Mouse (Mus musculus): ENCODE data around the gene Gigyf2.
"Not testable (repeated sequence)": the region's sequence is repeated elsewhere in the genome, so short reads cannot be mapped to it uniquely, and the experiment has no call there.

Gigyf2 gene

GRCm38 (mm10) chr1:87447183-87448104, 120.6 kb downstream of the Gigyf2 start:
- peak; percentile 55 for DNase-seq (ENCODE audit: extremely low spot score, low spot score)

GRCm38 (mm10) chr1:87449432-87449831, 122.6 kb downstream of the Gigyf2 start:
- no peak for DNase-seq (ENCODE audit: extremely low spot score, low spot score)

DNA sequence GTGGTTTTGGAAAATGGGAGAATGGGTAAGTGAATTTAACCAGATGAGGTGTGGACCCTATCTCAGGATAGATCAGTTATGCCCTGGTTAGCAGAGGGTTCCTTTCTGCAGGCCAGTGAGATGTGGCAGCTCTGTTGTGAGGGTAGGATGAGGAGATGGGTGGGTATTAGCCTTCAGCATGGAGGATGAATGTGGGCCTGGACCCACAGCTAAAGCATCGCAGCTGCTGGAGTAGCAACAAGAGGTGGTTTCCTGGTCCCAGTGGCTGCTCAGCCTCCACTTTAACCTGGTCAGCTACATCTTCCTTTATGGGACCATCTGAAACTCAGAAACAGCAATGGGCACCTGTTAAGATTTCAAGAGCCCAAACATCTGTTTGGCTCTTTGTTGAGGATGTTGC, 129.6 kb downstream of the Gigyf2 start:
- no peak for DNase-seq (ENCODE audit: extremely low spot score, low spot score)

DNA sequence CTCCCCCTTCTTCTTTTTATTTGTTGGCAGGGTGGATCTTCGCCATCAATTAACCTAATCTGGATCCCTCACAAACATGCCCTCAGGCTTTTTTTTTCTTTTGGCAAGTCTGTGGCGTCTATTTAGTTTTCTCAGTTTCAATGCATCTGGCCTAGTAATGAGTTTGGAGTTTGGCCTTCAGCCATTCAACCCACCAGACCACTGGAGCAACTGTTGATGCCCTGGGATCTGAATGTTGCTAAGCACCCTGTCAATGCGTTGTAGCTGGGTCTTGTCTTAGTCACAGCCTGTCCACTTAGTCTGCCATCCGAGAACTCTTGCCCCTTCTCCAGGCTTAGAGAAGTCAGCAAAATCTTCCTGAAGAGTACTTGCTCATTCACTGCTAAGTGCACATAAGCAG, 131.2 kb downstream of the Gigyf2 start:
- no peak for DNase-seq (ENCODE audit: extremely low spot score, low spot score)

- not testable (repeated sequence) for DNase-seq (ENCODE audit: extremely low spot score, low spot score)
These were observed 133.1 kb downstream of the Gigyf2 start for GRCm38 (mm10) chr1:87459856-87460255.

DNA sequence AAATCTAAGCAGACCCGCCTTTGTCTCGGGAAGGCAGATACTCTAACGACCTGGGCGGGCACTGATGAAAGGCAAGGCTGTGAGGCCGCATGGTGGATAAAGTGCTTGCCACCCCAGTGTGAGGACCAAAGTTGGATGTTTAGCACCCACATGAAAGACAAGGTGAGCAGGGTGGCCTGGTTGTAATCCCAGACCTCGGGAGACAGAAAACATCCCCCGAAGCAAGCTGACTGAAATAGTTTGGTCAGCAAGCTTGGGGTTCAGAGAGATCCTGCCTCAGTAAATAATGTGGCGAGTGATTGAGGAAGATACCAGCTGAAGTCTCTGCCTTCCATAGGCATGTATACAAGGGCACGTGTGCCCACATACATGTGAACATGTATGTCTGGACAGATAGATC, 140.7 kb downstream of the Gigyf2 start:
- no peak for DNase-seq (ENCODE audit: extremely low spot score, low spot score)

DNA sequence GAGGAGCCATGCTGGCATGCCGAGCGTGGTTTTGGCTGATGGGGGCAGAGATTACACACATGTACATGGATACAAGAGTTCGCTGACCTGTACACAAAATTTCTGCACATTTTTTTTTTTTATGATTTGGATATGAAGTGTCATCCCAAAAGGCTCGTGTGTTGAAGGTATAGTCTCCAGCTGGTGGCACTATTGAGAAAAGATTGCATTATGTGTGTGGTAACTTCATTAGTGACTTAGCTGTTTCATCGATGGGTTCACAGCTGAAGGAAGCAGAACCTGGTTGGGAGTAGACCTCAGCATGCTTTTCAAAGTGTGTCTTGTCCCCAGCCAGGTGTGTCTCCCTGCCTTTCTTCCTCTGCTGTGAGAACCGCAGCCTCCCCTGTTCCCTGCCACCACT, 141.5 kb downstream of the Gigyf2 start:
- DNase-seq (ENCODE audit: extremely low spot score, low spot score), result no peak

- DNase-seq (ENCODE audit: extremely low spot score, low spot score), result not testable (repeated sequence)
These were observed 143.2 kb downstream of the Gigyf2 start, which contains the start of gene Snorc for GRCm38 (mm10) chr1:87469971-87470370. Gene Snorc, plus strand, starts transcription at chr1:87470271.

DNA sequence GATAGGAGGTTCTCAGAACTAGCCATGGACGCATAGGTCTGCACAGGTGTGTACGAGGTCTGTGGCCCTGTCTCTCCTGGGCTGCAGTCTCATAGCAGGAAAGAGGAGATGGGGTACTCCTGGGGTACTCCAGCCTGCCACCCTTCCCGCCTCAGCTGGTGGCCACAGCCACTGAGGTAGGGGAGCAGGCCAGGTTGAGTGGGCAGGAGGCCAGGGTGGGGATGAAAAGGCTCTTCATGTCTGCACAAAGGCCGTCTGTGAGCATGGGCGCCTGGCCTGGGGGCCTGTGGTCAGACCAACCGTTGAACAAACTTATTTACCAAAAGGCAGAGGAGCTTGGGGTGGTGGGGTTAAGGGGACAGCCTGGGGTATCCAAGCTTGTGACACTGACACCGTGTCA, 145.1 kb downstream of the Gigyf2 start:
- DNase-seq (ENCODE audit: extremely low spot score, low spot score), result no peak

DNA sequence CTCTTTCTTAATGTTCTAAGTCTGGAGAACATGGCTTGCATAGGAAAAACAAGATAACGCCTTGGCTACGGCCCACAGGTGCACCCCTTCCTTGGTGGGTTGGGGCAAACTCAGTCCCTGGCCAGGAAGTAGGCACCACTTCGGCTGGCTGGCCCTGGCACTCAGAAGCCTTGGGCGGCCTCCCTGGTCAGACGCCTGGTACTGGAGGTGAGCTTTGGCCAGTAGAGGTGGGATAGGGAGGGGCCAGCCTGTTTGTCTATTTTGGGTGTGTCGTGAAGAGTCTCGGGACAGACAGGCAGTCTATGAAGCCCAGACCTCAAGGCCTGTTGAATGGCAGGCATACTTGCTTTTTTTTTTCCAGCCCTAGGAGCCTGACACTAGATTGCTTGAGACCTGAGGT, 145.8 kb downstream of the Gigyf2 start:
- DNase-seq (ENCODE audit: extremely low spot score, low spot score), result no peak

- peak; percentile 24 for DNase-seq (ENCODE audit: extremely low spot score, low spot score)
These were observed 148.5 kb downstream of the Gigyf2 start for GRCm38 (mm10) chr1:87475076-87475895.

- DNase-seq (ENCODE audit: extremely low spot score, low spot score), result no peak
These were observed 155.7 kb downstream of the Gigyf2 start for GRCm38 (mm10) chr1:87482546-87482945.

- no peak for DNase-seq (ENCODE audit: extremely low spot score, low spot score)
These were observed 159.6 kb downstream of the Gigyf2 start for GRCm38 (mm10) chr1:87486386-87486785.

GRCm38 (mm10) chr1:87492285-87492684, 165.5 kb downstream of the Gigyf2 start:
- DNase-seq (ENCODE audit: extremely low spot score, low spot score), result no peak

DNA sequence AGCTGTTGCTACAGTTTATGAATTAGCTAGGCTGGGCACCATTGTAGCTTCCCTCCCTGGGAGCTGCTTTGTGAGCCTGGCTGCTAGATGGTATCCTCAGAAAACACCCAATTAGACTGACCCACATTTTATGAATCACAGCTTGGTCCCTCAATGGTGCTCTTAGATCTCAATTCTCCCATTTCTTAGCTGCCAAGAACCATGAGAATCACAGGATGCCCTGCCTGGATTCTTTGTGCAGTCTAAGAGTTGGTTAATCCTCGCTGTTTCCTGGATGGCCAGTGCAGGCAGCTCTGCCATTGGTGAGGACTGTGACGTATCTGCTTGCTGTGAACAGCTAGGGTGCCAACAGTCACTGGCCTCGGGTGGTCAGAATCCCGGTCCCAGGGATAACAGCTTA, 166.7 kb downstream of the Gigyf2 start:
- DNase-seq (ENCODE audit: extremely low spot score, low spot score), result no peak
